Mouse (Mus musculus) hindbrain, embryonic 16.5 days (tissue): Measurements from ENCODE around the gene Chek2. TPM values are rescaled to one million over a fixed set of nuclear protein-coding genes. Genes with fewer than 3 reads are reported as not detected.

Experiments
- ATAC-seq: fragments of 200-750 bp; cut with Nextera tagmentation; 2 replicates; pipeline ENCODE4 v1.8.0; 2017; ENCODE audit warnings: moderate TSS enrichment, moderate library complexity
- H3K27ac ChIP-seq: fragments of 300-500 bp; sonication (generic); 2 replicates; pipeline ENCODE4 v1.5.1; 2014; ENCODE audit warnings: low read depth, mild to moderate bottlenecking, control low read depth, low read length, moderate library complexity
- H3K27me3 ChIP-seq: fragments of 300-500 bp; sonication (generic); replicated peaks from 2 replicates; pipeline ENCODE4 v1.6.1; 2014; ENCODE audit warnings: low read length; ENCODE audit not compliant: control insufficient read depth, insufficient read depth
- H3K36me3 ChIP-seq: fragments of 300-500 bp; sonication (generic); 2 replicates; pipeline ENCODE4 v1.6.1; 2014; ENCODE audit warnings: mild to moderate bottlenecking, low read length, moderate library complexity, mixed read lengths; ENCODE audit not compliant: control insufficient read depth, insufficient read depth
- H3K4me1 ChIP-seq: fragments of 300-500 bp; sonication (generic); 2 replicates; pipeline ENCODE4 v1.6.1; 2014; ENCODE audit warnings: low read depth, low read length; ENCODE audit not compliant: control insufficient read depth, insufficient read depth
- H3K4me2 ChIP-seq: fragments of 300-500 bp; sonication (generic); 2 replicates; pipeline ENCODE4 v1.6.1; 2014; ENCODE audit warnings: mild to moderate bottlenecking, low read length, control low read depth, moderate library complexity
- H3K4me3 ChIP-seq: fragments of 300-500 bp; sonication (generic); 2 replicates; pipeline ENCODE4 v1.5.1; 2014; ENCODE audit warnings: mild to moderate bottlenecking, low read length, control low read depth, moderate library complexity
- H3K9ac ChIP-seq: fragments of 300-500 bp; sonication (generic); 2 replicates; pipeline ENCODE4 v1.6.1; 2014; ENCODE audit warnings: low read depth, mild to moderate bottlenecking, control low read depth, low read length, moderate library complexity
- H3K9me3 ChIP-seq: fragments of 300-500 bp; sonication (generic); 2 replicates; pipeline ENCODE4 v1.6.1; 2014; ENCODE audit warnings: mild to moderate bottlenecking, low read length, moderate library complexity; ENCODE audit not compliant: control insufficient read depth
- WGBS: fragments of 180-500 bp; shearing (Covaris S2); extraction: QIAGEN DNeasy Blood & Tissue Kit; methylation state at CpG from one replicate; pipeline ENCODE4 v1.1.7; 2014; 5-methylcytosine and 5-hydroxymethylcytosine counted together
- polyA plus RNA-seq: library from polyadenylated mRNA; unstranded; fragments of >200 nt; fragmentation: Nextera tagmentation; extraction: Ambion mirVana; gene quantifications from 2 replicates; pipeline ENCODE4 v1.2.1, GENCODE M21; 2015

The Chek2 gene
- polyA plus RNA-seq, 1 experiment from 2014 or later = 6.2 TPM

DNA sequence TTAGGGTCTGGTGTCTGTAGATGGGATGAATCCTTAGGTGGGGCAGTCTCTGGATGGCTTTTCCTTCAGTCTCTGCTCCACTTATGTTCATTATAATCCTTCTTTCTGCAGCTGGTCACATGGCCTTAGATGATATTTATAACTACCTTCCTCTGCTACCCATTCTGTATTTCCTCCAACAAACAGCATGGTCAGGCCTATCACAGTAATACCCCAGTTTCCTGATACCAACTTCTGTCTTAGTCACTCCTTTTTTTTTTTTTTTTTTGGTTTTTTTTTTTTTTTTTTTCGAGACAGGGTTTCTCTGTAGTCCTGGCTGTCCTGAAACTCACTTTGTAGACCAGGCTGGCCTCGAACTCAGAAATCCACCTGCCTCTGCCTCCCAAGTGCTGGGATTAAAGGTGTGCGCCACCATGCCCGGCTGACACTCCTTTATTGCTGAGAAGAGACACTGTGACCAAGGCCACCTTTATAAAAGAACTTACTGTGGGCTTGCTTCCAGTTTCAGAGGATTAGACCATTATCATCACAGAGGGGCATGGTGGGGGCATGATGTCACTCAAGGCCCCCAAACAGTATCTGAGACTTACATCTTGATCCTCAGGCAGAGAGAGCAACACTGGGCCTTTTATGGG, 70.3 kb downstream of the Chek2 start:
- no peak for ATAC-seq
- peaks cover 3% of the 10 kb centered on the region; the same call in 1 of the 2 replicates for H3K4me1 ChIP-seq
- no peaks in the 10 kb centered on the region for H3K27me3 ChIP-seq
- H3K9me3 ChIP-seq = 0 out of 2 replicates have a peak, but pooled peaks cover 5% of the 10 kb centered on the region
- H3K9ac ChIP-seq = no peak overlapping the region
- H3K4me2 ChIP-seq = no peak overlapping the region
- peaks cover 4% of the 10 kb centered on the region for H3K36me3 ChIP-seq
- 88% methylated on average over 4 of the region's 4 CpGs for WGBS
- H3K27ac ChIP-seq = no peak overlapping the region
- H3K4me3 ChIP-seq = no peak overlapping the region

GRCm38 (mm10) chr5:110914859-110915258, 75.1 kb downstream of the Chek2 start:
- peaks cover 3% of the 10 kb centered on the region; the same call in 1 of the 2 replicates for H3K4me1 ChIP-seq
- H3K36me3 ChIP-seq = no peaks in the 10 kb centered on the region
- no peak overlapping the region for H3K9ac ChIP-seq
- H3K4me2 ChIP-seq = no peak overlapping the region
- WGBS = 74% methylated on average over 11 of the region's 11 CpGs
- H3K4me3 ChIP-seq = no peak overlapping the region
- H3K9me3 ChIP-seq = no peaks in the 10 kb centered on the region
- H3K27me3 ChIP-seq = no peaks in the 10 kb centered on the region
- no peak for ATAC-seq
- no peak overlapping the region for H3K27ac ChIP-seq

DNA sequence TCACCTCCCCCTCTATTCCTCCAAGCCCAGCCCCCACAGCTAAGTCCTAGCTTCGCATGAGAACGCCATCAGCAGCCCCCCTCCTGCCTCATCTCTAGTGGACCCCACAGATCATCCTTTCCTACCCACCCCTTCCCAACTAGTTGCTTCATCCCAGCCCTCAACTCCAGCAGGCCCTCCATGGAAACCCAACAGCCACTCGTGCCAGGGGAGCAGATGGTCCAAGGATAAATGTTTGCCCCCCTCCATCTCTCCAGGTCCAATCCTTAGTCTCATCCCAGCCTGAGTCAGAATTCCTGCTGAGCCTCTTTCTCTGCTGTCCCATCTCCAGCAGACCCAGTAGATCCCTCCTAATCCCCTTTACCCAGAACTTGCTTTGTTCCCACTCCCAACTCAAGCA, 76.5 kb downstream of the Chek2 start:
- H3K4me3 ChIP-seq = no peak overlapping the region
- 81% methylated on average over 3 of the region's 3 CpGs for WGBS
- H3K9ac ChIP-seq = no peak overlapping the region
- no peak overlapping the region for H3K27ac ChIP-seq
- H3K4me1 ChIP-seq = peaks cover 3% of the 10 kb centered on the region; the same call in 1 of the 2 replicates
- no peaks in the 10 kb centered on the region for H3K9me3 ChIP-seq
- H3K27me3 ChIP-seq = no peaks in the 10 kb centered on the region
- H3K36me3 ChIP-seq = no peaks in the 10 kb centered on the region
- no peak for ATAC-seq
- H3K4me2 ChIP-seq = no peak overlapping the region

GRCm38 (mm10) chr5:110919541-110919940, 79.8 kb downstream of the Chek2 start:
- Histone ChIP-seq H3K9ac (no peak overlapping the region), H3K4me1 (peaks cover 3% of the 10 kb centered on the region; the same call in 1 of the 2 replicates), H3K27me3 (no peaks in the 10 kb centered on the region), H3K27ac (no peak overlapping the region), H3K4me3 (no peak overlapping the region), H3K36me3 (no peaks in the 10 kb centered on the region), H3K9me3 (no peaks in the 10 kb centered on the region), H3K4me2 (no peak overlapping the region)
- no peak for ATAC-seq
- 61% methylated on average over 4 of the region's 4 CpGs for WGBS

- no peaks in the 10 kb centered on the region for H3K36me3 ChIP-seq
- H3K4me2 ChIP-seq = no peak overlapping the region
- no peak overlapping the region for H3K9ac ChIP-seq
- H3K4me3 ChIP-seq = no peak overlapping the region
- ATAC-seq = peak; percentile 52; the same call in 1 of the 2 replicates
- H3K9me3 ChIP-seq = no peaks in the 10 kb centered on the region
- WGBS = 35% methylated on average over 1 of the region's 1 CpGs
- no peak overlapping the region for H3K27ac ChIP-seq
- peaks cover 1% of the 10 kb centered on the region; the same call in 1 of the 2 replicates for H3K4me1 ChIP-seq
- no peaks in the 10 kb centered on the region for H3K27me3 ChIP-seq
Observed at GRCm38 (mm10) chr5:110923336-110923735, 83.6 kb downstream of the Chek2 start.

Other genes starting within 250 kb of the Chek2 start
- gene Noc4l, start 186.6 kb upstream of the Chek2 start, polyA plus RNA-seq = 48.5 and 49.2 TPM in 2 replicates
- 13.2 and 16.4 TPM in 2 replicates for gene Ddx51, start 186.5 kb upstream of the Chek2 start, polyA plus RNA-seq
- 40.0 and 53.4 TPM in 2 replicates for gene Ep400, start 69.3 kb upstream of the Chek2 start, polyA plus RNA-seq
- gene Pus1, start 59.3 kb upstream of the Chek2 start, polyA plus RNA-seq = 19.8 and 23.2 TPM in 2 replicates
- 20.7 and 23.8 TPM in 2 replicates for gene Ulk1, start 29.9 kb upstream of the Chek2 start, polyA plus RNA-seq
- 10.0 and 10.3 TPM in 2 replicates for gene Hscb, start 202 bp upstream of the Chek2 start, polyA plus RNA-seq
- 14.5 and 16.8 TPM in 2 replicates for gene Ttc28, start 39.8 kb downstream of the Chek2 start, polyA plus RNA-seq